Mouse (Mus musculus) T-helper 1 cell (primary cell): ENCODE data around the gene Usp6nl.

Experiments
- in situ Hi-C: fragments of 300-600 bp; cut with MboI, MseI; formaldehyde crosslinking; loops from one replicate; pipeline ENCODE4 v1.15.1; 2025; ENCODE audit warnings: high pct_unique_total_duplicates

Usp6nl gene

DNA sequence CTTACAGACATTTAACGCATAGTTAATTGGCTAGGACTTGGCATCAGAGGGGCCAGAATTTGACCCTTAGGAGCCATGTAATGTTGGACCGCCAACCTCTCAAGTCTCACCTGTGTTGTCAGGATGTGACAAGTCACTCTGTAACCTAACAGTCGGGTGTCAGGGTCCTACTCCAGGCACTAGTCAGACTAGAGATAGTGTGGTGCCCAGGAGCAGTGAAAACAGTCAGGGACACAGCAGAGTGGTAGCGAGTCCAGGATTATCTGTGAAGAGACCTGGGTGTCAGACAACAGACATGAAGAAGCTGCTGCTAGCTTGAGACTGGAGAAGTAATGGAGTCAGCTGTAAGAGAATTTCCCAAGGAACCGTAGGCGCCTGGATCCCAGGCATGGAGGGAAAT is 45.0 kb downstream of the Usp6nl start:
- in situ Hi-C loops = no loop called here

DNA sequence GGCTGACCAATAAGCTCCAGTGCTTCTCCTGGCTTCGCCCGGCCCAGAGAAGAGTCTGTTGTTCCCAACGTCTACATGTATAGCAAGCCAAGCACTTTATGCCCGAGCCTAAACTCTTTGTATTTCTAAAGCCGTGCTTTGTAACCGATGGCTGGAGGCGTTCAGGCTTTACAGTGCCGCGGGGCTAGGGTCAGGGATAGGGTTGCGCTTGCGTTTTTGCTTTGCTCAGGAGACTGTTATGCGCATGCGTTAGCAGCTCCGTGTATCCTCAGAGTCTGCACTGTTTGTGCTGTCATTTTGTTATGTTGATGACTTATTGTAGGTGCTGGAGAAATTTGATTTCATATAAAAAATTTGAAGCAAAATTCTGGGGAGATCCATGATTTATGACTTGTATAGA is 51.7 kb downstream of the Usp6nl start:
- in situ Hi-C loops = no loop called here

DNA sequence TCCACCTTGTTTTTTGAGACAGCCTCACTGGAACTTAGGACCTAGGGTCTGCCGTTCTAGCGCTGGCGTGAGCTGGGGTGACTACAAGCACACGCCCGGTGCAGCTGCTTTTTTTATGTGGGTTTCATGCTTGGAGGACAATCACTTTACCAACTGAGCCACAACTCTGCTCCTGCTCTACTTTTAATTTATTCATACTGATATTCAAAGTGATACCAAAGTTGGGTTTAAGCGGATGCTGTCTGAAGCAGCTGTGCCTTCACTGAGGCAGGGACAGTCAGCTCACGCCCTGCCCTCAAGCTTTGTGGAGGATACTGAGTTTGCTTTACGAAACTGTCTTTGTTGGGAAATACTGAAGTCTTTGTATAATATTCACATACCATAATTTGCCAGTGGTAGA is 53.6 kb downstream of the Usp6nl start:
- in situ Hi-C loops = no loop called here

DNA sequence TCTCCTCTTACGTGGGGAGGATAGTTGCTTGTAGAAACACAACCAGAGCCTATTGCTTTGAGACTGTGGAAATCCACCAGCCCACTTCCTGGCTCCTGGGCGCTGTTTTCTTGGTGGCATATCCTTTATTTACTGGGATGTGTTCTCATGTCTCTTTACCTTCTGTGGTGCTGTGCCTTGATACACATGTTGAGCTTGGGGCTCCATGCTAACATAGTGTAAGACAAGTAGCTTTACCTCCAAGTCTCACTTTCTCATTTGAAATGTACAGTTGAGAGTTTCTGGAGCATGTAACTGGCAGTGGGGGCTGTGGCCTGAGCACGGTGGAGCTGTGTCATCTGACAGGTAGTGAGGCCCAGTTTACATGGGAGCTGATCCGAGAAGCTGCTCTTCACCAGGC is 54.5 kb downstream of the Usp6nl start:
- in situ Hi-C loops = no loop called here

DNA sequence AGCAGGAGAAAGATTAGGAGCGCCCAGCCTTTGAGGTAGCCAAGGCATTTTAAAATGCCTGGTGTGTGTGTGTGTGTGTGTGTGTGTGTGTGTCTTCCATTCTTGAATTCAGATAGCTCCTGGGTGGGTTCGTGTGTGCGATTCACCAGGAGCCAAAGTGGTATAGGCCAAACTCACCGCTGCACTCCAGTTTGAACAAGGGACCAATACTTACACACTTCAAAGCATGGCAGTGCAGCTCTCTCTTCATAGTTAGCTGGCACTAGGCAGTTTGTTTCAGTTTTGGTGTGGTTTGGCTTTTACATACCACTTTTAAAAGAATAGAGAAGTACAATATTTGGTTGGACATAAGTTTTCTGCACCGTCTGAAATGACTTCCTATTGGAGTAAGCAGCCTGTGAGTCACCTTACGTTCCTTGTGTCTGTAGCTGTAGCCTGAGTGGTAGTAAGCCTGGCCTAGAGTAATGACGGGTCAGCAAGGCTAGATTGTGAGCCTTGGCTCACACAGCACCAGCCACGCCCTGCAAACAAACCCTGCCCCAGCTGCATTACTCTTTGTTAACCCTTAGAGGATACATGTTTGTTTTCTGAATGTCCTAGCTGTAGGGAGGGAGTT is 56.2 kb downstream of the Usp6nl start:
- in situ Hi-C loops = no loop called here

DNA sequence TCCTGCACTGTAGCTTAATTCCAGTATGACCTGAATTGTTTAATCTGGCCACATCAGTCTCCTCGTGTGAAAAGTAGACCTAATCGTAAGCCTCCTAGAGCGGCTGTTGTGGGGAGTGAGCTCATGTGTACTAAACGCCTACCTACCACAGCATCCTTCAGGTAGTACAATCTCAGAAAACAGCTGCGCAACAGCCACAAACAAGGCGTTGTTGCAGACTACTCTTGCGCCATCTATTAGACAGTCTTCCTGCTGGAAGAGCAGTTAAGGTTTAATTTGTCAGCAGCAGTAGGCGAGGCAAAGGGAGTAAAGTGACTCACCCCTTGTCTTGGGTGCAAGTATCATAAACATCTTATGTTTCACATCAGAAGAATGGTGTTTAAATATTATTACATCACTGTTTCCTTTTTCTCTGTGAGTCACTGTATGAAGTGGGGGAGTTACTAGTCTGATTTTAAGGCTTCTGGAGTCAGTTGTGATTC is 57.3 kb downstream of the Usp6nl start:
- in situ Hi-C loops = no loop called here

DNA sequence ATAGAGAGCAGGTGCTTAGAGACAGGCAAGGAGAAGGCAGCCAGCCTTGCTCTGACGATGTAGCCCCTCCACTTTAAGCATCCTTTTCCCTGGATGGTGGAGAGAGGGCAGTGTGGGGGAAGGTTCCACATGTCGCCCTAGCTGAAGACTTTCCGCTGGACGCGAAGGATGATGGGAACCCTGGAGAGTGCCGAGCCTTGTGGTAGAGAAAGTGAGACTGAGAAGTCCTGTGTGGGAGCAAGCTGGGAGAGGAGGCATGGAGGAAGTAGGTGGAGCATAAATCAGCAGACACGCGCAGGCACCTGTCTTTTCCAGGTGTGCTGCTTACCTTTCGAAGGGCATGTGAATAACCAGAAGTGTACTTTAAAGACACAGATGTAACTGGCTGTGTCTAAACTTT is 57.9 kb downstream of the Usp6nl start:
- in situ Hi-C loops = no loop called here

DNA sequence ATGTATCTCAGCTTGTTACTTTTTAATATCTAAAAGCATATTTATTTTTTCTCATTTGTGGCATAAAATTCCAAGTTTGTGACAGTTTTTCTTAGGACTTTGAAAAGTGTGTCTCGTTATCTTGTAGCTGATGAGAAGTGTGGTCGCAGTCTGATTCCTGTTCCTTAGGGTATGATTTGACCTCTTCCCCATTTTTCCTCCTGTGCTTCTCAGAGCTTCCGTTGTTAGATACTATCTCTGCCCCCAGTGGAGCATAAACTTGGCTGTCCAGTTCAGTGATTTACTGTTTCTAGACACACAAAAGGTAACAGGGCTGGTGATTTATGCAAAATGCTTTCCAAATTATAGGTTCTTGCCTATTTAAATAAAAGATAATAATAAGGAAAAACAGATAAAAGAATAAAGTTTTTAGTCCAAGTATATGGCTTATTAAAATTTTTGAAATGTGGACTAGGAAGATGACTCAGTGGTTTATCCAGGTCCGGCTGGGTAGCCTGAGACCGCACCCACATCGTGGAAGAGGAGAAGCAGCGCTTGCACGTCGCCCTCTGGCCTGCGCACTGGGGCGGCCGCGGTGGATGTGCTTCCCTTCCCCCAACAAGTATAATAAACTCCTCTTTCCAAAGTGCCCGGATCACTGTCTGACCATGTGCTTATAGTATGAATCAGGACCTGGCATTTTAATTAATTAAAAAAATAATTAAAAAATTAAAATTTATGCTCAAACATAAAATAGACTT is 62.1 kb downstream of the Usp6nl start:
- in situ Hi-C loops = no loop called here

DNA sequence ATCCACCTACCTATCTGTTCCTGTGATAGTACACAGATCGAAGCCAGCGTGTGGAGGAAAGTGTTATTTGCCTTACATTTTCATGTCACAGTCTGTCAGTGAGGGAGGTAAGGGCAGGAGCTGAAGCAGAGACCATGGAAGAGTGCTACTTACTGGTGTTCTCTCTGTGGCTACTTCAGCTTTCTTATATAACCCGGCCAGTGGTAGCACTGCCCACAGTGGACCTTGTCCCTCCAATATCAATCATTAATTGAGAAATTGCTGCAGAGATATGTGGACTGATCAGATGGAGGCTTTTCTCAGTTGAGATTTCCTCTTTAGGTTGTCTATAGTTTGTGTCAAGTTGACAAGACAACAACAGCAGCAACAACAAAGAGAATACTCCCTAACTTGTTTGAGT is 66.7 kb downstream of the Usp6nl start:
- in situ Hi-C loops = no loop called here

DNA sequence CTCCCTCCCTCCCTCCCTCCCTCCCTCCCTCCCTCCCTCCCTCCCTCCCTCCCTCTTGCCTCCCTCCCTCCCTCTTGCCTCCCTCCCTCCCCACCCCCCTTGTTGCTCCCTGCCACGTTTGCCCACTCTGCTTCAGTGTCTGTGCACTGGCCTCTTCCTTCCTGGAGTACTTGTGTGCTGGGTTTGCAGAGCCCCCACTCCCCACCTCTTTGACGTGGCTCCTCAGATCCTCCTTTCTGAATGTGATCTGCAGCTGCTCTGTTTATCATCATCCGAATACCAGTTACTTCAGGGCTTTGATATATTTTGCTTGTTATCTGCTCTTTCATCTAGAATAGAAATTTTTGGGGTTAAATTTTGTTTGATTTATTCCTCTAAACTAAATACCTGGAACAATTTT is 68.8 kb downstream of the Usp6nl start:
- in situ Hi-C loops = no loop called here

DNA sequence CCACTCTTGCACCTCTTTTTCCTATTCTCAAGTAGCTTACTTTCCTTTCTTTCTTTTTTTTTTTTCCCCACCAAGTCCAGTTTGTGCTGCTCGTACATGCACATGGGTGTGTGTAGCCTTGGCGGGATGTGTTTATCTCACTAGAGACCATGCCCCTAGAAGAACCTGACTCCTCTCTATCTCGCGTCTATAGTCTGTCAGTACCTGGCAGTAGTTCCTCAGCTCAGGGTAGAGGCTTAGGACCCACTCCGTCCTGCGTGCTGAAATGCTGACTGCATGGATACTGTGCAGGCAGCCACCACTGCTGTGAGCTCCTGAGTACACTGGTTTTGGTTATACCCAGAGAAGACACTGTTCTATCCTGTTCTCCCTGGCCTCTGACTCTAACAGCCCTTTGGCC is 69.5 kb downstream of the Usp6nl start:
- in situ Hi-C loops = no loop called here

DNA sequence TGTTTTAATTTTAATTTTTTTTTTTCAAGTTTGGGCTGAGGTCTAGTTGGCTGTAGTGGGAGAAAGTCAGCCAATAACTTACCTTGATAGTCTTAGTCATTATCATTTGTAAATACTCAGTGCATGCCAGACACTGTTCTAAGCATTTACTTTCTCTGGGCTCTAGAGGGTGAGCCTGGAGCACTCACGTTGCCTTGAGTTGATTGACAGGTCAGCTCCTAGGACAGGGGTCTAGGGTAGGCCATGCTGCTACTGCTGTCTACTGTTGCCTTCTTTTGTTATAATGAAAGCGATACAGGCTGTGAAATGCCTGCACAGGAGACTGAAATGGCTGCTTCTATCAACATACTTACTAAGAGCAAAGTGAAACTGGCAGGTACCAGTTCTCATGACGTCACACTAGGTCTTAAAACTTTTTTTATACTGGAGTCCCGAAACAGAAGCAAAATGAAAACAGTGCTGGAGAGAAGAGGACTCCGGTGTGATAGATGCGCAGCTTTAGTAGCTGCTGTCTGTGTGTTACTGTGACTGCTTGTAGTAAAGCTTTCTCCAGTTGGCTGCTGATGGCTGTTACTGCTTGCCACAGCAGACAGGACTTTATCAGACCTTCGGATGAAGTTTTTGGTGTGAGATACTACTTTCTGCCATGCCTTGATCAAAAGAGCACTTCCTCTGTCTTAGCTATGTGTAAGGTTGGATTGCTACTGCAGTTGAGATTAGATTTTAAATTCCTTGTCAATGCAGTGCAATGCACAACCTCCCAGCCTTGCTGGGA is 73.6 kb downstream of the Usp6nl start:
- in situ Hi-C loops = no loop called here

DNA sequence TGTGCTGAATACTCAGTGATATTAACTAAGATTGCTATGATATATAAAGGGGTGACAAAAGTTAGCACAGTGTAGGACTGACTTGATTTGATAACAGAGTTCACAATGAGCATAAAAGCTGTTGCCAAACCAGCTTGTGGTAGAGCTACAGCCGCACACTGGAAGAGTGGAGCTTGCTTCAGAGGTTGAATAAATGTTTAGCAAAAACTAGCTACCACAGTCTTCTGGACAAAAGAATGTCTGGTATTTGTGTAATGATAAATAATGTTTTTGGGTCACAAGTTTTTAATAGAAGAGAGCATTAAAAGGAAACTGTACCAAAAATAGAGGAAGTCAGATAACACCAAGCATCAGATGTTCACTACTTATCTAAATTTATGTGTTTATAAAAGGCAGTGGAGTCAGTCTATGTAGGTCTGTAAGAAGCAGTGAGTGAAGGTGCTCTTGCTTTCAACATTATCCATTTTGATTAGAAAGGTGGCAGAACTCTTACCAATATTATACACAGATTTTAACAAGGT is 74.2 kb downstream of the Usp6nl start:
- in situ Hi-C loops = no loop called here

DNA sequence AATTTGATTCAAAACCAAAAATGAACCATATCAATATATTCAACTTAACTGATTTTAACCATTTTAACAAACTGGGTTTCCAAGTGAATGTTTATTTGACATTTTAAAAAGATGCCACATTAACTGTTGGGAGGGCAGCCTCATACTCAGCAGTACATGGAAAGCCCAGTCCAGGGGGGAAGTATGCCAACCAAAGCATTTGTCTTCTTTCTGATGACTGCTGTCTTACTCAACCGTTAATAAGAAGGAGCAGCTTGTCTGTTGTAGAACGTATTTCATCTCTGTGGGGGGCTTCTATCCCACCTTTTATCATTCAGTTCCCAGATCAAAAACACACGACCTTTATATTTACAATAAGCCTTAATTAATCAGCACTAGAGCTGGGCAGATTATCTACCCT is 74.7 kb downstream of the Usp6nl start:
- in situ Hi-C loops = no loop called here

DNA sequence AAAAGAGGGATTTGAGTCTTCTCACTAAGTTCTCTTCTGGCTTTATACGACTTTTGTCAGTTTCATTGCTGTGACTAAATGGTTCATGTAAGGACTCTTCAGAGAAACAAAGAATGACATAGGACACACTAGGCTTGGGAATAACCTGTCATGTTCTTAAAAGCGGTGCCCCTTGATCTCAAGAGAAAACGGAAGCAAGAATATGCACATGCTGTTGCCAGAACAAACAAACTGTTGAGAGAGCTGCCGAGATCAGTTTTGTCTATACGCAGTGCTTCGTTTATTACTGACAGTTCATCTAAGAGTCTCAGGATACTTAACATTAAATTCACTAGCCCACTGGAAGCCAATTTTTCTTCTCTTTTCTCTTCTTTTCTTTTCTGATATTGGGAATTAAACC is 76.4 kb downstream of the Usp6nl start:
- in situ Hi-C loops = no loop called here

DNA sequence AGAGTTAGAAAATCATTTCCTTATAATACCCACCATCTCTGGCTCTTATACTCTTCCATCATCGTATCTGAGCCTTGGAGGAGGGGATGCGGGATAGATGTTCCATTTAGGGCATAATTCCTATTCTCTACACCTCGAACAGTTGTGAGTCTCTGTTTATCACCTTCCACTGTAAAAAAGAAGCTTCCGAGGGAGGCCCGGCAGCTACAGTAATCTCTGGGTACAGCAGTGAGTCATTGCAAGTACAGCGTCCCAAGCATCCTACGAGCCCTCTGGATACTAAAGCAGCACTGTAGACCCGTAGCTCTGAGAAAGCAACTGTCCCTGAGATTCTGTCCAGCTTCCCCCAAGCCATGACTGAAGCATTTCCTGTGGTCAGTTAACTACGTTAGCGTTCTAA is 78.6 kb downstream of the Usp6nl start:
- in situ Hi-C loops = no loop called here

DNA sequence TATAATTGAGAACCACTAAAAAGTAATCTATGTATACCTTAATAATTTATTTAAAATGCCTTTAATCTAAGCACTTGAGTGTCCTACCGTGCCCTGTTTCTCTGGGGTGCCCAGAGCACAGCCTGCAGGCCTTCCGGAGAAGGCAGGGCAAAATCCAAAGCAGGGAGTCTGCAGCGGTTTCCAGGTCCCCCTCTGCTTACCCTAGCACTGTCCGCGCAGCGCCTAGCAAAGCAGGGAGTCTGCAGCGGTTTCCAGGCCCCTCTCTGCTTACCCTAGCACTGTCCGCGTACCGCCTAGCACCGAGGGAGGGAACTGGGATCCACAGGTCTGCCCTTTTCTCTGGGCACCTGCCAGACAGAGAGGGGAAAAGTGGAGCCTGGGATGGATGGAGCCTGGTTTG is 80.9 kb downstream of the Usp6nl start:
- in situ Hi-C loops = no loop called here

DNA sequence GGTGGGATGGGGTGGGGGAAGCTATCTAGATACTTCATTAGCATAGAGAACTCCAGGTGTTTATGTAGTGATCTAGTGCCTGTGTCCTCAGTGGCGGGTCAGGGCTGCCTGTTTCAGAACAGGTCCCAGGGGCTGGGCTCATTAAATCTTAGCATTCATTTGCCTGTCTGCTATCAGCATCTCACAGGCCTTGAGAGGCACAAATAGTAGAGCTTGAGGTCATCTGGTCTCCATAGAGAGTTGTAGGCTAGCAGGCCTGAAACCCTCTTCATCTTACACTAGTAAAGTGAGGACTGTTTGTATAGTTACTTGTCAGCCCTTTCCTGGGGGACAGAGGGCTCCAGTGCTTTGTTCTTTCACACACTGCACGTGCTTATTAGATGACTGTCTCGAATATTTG is 81.5 kb downstream of the Usp6nl start:
- in situ Hi-C loops = no loop called here

DNA sequence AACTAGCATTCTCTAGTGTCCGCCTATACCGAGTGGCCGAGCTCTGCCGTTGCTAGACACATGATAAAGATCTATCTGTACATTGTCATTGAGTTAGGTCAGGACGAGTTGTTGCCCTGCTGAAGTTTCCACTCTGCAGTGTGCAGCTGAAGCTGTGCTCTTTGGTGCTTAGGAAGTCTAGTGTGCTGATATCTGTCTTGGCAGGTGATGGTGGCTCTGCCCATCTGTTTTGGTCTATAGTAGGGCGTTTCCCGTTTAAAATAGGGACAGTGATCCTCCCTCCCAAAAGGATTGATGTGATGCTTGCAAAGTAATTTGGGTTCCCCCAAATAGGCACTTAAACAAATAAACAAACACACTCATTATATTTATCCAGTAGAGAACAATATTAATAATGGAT is 82.2 kb downstream of the Usp6nl start:
- in situ Hi-C loops = loop anchor here (5.0 kb wide), 1 partner anchor 182 kb away; no protein-coding TSS in a partner anchor

DNA sequence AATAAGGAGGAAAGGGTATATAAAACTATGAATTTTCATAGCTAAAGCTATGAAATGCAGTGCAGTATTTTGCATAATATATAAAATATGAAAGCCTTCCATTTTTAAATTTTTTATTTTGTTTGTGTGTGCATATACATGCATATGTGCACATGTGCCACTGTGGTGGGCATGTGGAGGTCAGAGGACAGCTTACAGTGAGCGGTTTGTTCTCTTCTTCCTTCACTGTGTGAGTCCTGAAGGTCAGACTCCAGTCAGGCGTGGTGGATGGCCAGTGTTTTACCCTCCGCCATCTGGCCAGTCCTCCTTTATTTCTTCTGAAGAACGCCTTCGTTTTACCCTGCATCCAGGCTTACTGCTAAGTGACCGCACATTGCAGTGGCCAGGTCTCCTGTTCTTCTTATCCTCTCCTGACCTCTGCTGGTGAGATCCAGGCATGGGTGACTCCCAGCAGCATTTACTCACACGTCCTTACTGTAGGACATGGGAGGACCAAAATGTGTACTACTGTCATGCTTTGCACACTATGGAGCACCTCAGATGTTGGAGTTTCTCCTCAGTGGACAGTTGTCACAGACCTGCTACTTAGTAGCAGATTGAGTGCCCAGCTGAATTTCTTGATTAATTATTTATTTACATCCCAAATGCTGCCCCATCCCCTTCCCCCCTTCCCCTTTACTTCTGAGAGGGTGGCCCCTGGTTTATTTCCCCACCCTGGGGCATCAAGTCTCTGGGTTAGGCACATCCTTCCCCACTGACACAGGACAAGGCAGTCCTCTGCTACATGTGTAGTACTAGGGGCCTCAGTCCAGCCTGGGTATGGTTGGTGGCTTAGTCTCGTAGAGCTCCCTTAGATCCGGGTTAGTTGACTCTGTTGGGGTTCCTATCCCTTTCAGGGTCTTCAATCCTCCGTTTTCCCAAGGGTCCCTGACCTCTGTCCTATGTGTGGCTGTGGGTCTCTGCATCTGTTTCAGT is 82.9 kb downstream of the Usp6nl start:
- in situ Hi-C loops = loop anchor here (5.0 kb wide), 1 partner anchor 183 kb away; no protein-coding TSS in a partner anchor

DNA sequence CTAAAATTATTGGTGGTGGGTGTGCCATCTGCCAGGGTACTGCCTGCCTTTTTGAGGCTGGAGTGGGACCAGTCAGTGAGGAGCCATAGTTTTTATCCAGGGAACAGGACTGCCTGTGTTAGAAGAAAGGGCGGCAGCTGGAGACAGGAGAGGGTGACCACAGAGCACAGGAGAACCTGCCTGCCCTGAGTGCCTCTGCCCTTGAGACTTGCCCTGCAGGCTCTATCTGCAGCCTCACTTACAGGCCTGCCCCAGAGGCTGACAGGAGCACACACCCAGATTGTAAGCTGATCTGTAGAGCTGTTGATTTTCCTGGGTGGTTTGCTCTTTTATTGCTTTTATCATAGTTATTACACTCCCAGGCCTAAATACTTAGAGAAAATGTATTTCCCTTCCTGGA is 85.2 kb downstream of the Usp6nl start:
- in situ Hi-C loops = loop anchor here (5.0 kb wide), 1 partner anchor 185 kb away; no protein-coding TSS in a partner anchor
